Mouse (Mus musculus) embryonic facial prominence, embryonic 14.5 days (tissue): ENCODE results near the gene Slc9a5. TPM values are rescaled to one million over a fixed set of nuclear protein-coding genes. Genes with fewer than 3 reads are reported as not detected.
A peak's percentile ranks its signal among the peaks of the same experiment; 100 is the strongest.

Experiments used
- ATAC-seq: fragments of 200-750 bp; cut with Nextera tagmentation; 2 replicates; pipeline ENCODE4 v1.8.0; 2017; ENCODE audit warnings: low read depth, moderate number of reproducible peaks, moderate TSS enrichment
- DNase-seq: peaks from one replicate; pipeline ENCODE4 v3.0.0-alpha.2; 2015; ENCODE audit warnings: low spot score
- H3K27ac ChIP-seq: fragments of 300-500 bp; sonication (generic); replicated peaks from 2 replicates; pipeline ENCODE4 v1.5.1; 2014; ENCODE audit warnings: low read depth, mild to moderate bottlenecking, low read length, moderate library complexity
- H3K27me3 ChIP-seq: fragments of 300-500 bp; sonication (generic); replicated peaks from 2 replicates; pipeline ENCODE4 v1.6.1; 2014; ENCODE audit warnings: low read length; ENCODE audit not compliant: control insufficient read depth, insufficient read depth
- H3K36me3 ChIP-seq: fragments of 300-500 bp; sonication (generic); 2 replicates; pipeline ENCODE4 v1.6.1; 2014; ENCODE audit warnings: low read length, mixed read lengths; ENCODE audit not compliant: control insufficient read depth, insufficient read depth
- H3K4me1 ChIP-seq: fragments of 300-500 bp; sonication (generic); 2 replicates; pipeline ENCODE4 v1.6.1; 2014; ENCODE audit warnings: antibody characterized with exemption, low read length; ENCODE audit not compliant: control insufficient read depth, insufficient read depth
- H3K4me2 ChIP-seq: fragments of 300-500 bp; sonication (generic); 2 replicates; pipeline ENCODE4 v1.6.1; 2014; ENCODE audit warnings: low read depth, mild to moderate bottlenecking, low read length, moderate library complexity, mixed read lengths
- H3K4me3 ChIP-seq: fragments of 300-500 bp; sonication (generic); 2 replicates; pipeline ENCODE4 v1.5.1; 2014; ENCODE audit warnings: low read depth, mild to moderate bottlenecking, low read length
- H3K9ac ChIP-seq: fragments of 300-500 bp; sonication (generic); 2 replicates; pipeline ENCODE4 v1.6.1; 2014; ENCODE audit warnings: low read depth, mild to moderate bottlenecking, low read length, moderate library complexity, mixed read lengths
- H3K9me3 ChIP-seq: fragments of 300-500 bp; sonication (generic); 2 replicates; pipeline ENCODE4 v1.6.1; 2016; ENCODE audit warnings: low read length; ENCODE audit not compliant: control insufficient read depth
- WGBS: fragments of 180-500 bp; shearing (Covaris S2); extraction: QIAGEN DNeasy Blood & Tissue Kit; methylation state at CpG from one replicate; pipeline ENCODE4 v1.1.7; 2014; 5-methylcytosine and 5-hydroxymethylcytosine counted together
- polyA plus RNA-seq: library from polyadenylated mRNA; unstranded; fragments of >200 nt; fragmentation: Nextera tagmentation; extraction: Ambion mirVana; gene quantifications from 2 replicates; pipeline ENCODE4 v1.2.1, GENCODE M21; 2014

Gene Slc9a5
- 3.0 and 3.3 TPM in 2 replicates for polyA plus RNA-seq

GRCm38 (mm10) chr8:105348450-105349095 lies at the start of gene Slc9a5:
TSS of gene Slc9a5 (plus strand) at chr8:105348843.
- 0 out of 2 replicates have a peak, but pooled peaks have one; percentile 2 for ATAC-seq
- peak; percentile 87 for DNase-seq
- H3K9ac ChIP-seq: peak within 1 kb of the TSS; percentile 81
- H3K9me3 ChIP-seq: no peaks in the 10 kb centered on the region
- under 1% methylated on average over 34 of the region's 34 CpGs for WGBS
- peak within 1 kb of the TSS; percentile 98 for H3K4me2 ChIP-seq
- no peaks in the 10 kb centered on the region for H3K27me3 ChIP-seq
- peaks cover 24% of the 10 kb centered on the region for H3K4me1 ChIP-seq
- H3K27ac ChIP-seq: peak within 1 kb of the TSS; percentile 79
- H3K36me3 ChIP-seq: no peaks in the 10 kb centered on the region
- H3K4me3 ChIP-seq: peak within 1 kb of the TSS; percentile 51

GRCm38 (mm10) chr8:105299962-105300361 lies 48.7 kb upstream of the Slc9a5 start:
- H3K36me3 ChIP-seq: peaks cover 57% of the 10 kb centered on the region
- no peak for ATAC-seq

DNA sequence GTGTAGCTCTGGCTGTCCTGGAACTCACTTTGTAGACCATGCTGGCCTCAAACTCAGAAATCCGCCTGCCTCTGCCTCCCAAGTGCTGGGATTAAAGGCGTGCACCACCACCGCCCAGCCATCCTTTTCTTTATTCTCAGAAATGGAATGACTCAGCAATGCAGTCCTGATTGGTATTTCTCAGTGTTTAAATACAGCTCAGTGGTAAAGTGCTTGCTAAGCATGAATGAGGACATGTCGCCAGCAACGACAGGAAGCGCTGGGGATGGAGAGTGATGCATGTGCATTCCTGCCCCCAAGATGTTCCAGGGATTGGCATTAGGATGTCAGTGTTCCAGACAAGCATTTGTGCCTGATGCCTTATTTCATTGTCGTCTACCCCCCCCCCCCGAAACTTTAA lies 45.2 kb upstream of the Slc9a5 start:
- Histone ChIP-seq H3K4me1 (peaks cover 18% of the 10 kb centered on the region), H3K4me2 (no peak overlapping the region), H3K4me3 (no peak overlapping the region), H3K27me3 (no peaks in the 10 kb centered on the region), H3K9ac (no peak overlapping the region), H3K27ac (no peak overlapping the region), H3K9me3 (no peaks in the 10 kb centered on the region), H3K36me3 (peaks cover 69% of the 10 kb centered on the region)
- no peak for DNase-seq
- 84% methylated on average over 8 of the region's 8 CpGs for WGBS
- ATAC-seq: no peak

More at GRCm38 (mm10) chr8:105299962-105300361, 48.7 kb upstream of the Slc9a5 start:
- DNase-seq: no peak
- no peak overlapping the region for H3K4me2 ChIP-seq
- 93% methylated on average over 8 of the region's 8 CpGs for WGBS
- peaks cover 18% of the 10 kb centered on the region for H3K4me1 ChIP-seq
- H3K27ac ChIP-seq: no peak overlapping the region
- no peak overlapping the region for H3K4me3 ChIP-seq
- H3K9me3 ChIP-seq: no peaks in the 10 kb centered on the region
- H3K9ac ChIP-seq: no peak overlapping the region
- H3K27me3 ChIP-seq: no peaks in the 10 kb centered on the region

GRCm38 (mm10) chr8:105303874-105304273 lies 44.8 kb upstream of the Slc9a5 start:
- peaks cover 13% of the 10 kb centered on the region for H3K4me1 ChIP-seq
- H3K27me3 ChIP-seq: no peaks in the 10 kb centered on the region
- no peaks in the 10 kb centered on the region for H3K9me3 ChIP-seq
- no peak overlapping the region for H3K4me2 ChIP-seq
- no peak overlapping the region for H3K9ac ChIP-seq
- 72% methylated on average over 9 of the region's 9 CpGs for WGBS
- H3K4me3 ChIP-seq: no peak overlapping the region
- H3K36me3 ChIP-seq: peaks cover 70% of the 10 kb centered on the region
- DNase-seq: no peak
- H3K27ac ChIP-seq: no peak overlapping the region
- no peak for ATAC-seq

- Histone ChIP-seq H3K27ac (peak overlapping the region; percentile 82), H3K36me3 (peaks cover 70% of the 10 kb centered on the region), H3K4me3 (no peak overlapping the region), H3K27me3 (no peaks in the 10 kb centered on the region), H3K4me1 (peaks cover 11% of the 10 kb centered on the region), H3K9ac (no peak overlapping the region), H3K9me3 (no peaks in the 10 kb centered on the region), H3K4me2 (peak overlapping the region; percentile 80; the same call in 1 of the 2 replicates)
- ATAC-seq (peak; percentile 5; the same call in 1 of the 2 replicates), DNase-seq (peak; percentile 56)
- WGBS: 57% methylated on average over 9 of the region's 9 CpGs
Observed at GRCm38 (mm10) chr8:105304325-105305210, 44.1 kb upstream of the Slc9a5 start.

- peaks cover 11% of the 10 kb centered on the region for H3K4me1 ChIP-seq
- H3K9me3 ChIP-seq: no peaks in the 10 kb centered on the region
- no peaks in the 10 kb centered on the region for H3K27me3 ChIP-seq
- peaks cover 70% of the 10 kb centered on the region for H3K36me3 ChIP-seq
- H3K4me2 ChIP-seq: peak within 1 kb of the TSS; percentile 80
- H3K27ac ChIP-seq: peak within 1 kb of the TSS; percentile 82
- H3K9ac ChIP-seq: peak within 1 kb of the TSS; percentile 61
- H3K4me3 ChIP-seq: peak within 1 kb of the TSS; percentile 41
- 4% methylated on average over 25 of the region's 30 CpGs for WGBS
- ATAC-seq: peak; percentile 90
- peak; percentile 85 for DNase-seq
Observed at GRCm38 (mm10) chr8:105305211-105306145, 43.2 kb upstream of the Slc9a5 start, which contains the start of gene Elmo3. TSS of gene Elmo3 (plus strand) at chr8:105305601.

- DNase-seq (no peak), ATAC-seq (peak; percentile 23)
- Histone ChIP-seq H3K36me3 (peaks cover 70% of the 10 kb centered on the region), H3K27me3 (no peaks in the 10 kb centered on the region), H3K9me3 (no peaks in the 10 kb centered on the region), H3K4me1 (peaks cover 11% of the 10 kb centered on the region), H3K27ac (peak overlapping the region; percentile 82), H3K4me2 (peak overlapping the region; percentile 80), H3K9ac (peak overlapping the region; percentile 61), H3K4me3 (peak overlapping the region; percentile 41)
- WGBS: 27% methylated on average over 5 of the region's 5 CpGs
Observed at GRCm38 (mm10) chr8:105306146-105306691, 42.4 kb upstream of the Slc9a5 start.
